Mouse (Mus musculus) thymus, adult 2 months (tissue): ENCODE data around the gene Gba.

Experiments
- CTCF ChIP-seq: fragments of 200-500 bp; IDR thresholded peaks from 2 replicates; pipeline ENCODE4 v1.5.1; 2012; ENCODE audit warnings: mild to moderate bottlenecking, control low read depth, low read length, moderate library complexity, borderline replicate concordance; ENCODE audit not compliant: control insufficient read depth, poor library complexity, insufficient read depth; ENCODE audit errors: extremely low read depth
- POLR2A ChIP-seq: fragments of 200-500 bp; IDR thresholded peaks from 2 replicates; pipeline ENCODE4 v1.6.1; 2012; ENCODE audit warnings: mild to moderate bottlenecking, low read length, control low read depth, moderate library complexity; ENCODE audit not compliant: control insufficient read depth, poor library complexity, insufficient read depth; ENCODE audit errors: extremely low read depth

DNA sequence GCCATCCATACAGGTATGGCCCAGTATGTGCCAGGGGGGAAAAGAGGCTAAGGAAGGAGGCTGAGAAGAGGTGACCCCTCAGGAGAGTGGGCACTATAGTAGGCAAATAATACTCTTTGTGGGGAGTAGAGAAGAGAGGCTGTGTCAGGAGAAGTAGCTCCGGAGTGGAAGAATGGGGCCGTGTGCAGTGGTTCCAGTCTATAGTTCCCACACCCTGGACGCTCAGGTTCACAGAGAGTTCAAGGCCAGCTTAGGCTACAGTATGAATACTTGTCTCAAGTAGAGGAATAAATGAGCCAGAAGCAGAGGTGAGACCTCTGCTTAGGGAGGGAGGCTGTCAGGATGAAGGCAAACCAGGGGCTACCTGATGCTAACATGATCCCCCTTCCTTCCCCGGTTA is 26.5 kb downstream of the Gba start:
- no peak for TF ChIP-seq CTCF
- TF ChIP-seq POLR2A: no peak
